Mouse (Mus musculus): ENCODE data around the gene Rasa1.

Gene Rasa1

GRCm38 (mm10) chr13:85288843-85289713, at the start of gene Rasa1:
TSS of gene Rasa1 (minus strand) at chr13:85289130.
- peak; percentile 97 for DNase-seq (ENCODE audit: low read depth)

DNA sequence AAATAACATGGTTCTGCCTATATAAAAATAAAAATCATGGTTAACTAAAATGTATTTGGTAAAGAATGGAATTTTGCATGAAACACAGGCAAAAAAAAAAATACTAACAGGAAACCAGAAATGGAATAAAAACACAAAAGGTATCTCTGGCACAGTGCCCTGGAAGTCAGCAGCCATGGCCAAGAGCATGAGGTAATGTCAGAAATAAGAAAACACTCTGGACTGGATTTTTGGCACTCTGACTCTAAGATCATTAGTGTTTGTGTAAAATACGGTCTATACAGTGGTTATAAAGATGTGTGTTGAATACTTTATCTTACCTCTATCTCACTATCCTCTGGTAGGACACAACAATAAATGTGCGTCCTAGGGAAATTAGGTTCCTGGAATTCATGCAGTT, 22.6 kb upstream of the Rasa1 start:
- no peak for DNase-seq (ENCODE audit: low read depth)

GRCm38 (mm10) chr13:85310968-85311367, 22.0 kb upstream of the Rasa1 start:
- no peak for DNase-seq (ENCODE audit: low read depth)

DNA sequence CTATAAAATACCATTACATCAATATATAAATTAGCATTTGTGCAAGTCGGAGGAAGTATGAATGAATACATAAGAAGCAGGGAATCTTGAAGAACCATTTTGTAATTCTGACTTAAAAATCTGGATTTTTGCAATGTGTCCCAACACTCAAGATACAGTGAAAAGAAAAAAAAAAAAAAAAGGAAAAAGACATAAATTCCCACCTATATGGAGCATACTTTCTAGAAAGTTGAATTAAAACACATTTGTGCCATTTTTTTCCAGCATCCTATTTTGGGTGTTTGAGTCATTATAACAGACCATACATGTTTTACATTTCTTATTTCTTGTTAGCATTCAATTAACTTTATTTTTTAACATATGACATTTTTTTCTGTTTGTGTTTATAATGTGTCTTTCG, 21.6 kb upstream of the Rasa1 start:
- DNase-seq (ENCODE audit: low read depth), result no peak

DNA sequence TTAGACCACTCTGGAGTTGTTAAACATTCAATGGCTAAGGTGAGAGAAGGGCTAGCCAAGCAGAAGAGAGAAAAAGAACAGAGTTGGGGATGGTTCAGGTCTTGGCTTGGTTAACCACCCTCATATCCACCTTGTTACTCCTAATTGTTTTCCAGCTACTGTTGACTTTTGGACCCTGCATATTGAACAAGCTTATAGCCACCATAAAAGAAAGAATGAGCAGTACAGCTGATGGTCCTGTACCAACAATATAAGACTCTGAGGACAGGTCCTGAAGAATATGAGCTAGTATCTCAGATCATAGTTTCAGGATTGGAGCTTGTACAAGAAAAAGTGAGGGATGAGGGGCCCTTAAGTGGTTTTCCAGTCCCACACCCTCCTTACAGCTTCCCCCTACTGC, 17.1 kb upstream of the Rasa1 start:
- no peak for DNase-seq (ENCODE audit: low read depth)

DNA sequence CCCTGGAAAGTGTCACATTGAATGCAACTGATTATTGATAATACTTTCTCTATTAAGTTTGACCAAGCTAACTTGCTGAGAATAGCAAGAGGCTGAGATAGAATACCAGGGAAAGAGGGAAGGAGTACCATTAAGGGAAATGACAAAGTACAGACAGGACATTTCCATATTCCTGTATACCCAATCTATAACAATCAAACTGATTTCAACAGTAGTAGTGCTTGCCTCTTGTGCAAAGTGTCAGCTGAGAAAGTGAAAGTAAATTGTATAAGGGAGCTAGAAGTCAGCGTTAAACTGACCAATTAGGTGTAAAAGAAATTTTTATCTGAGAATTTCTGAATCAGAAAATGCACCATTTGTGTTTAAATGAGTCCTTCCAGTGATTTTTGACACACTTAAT, 1.7 kb upstream of the Rasa1 start:
- peak; percentile 52 for DNase-seq (ENCODE audit: low read depth)

DNA sequence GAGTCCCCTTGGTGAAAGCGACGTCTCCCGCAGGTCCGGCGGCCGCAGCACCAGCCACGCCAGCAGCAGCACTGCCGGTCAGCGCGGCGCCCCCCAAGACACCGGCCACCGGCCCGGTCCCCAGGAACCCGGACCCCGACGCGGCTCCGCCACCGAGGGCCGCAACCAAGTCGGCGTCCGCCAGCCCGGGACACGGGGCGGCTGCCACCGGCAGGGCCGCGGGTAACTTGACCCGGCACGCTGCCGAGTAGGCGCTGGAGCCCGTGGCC, 422 bp downstream of the Rasa1 start:
- DNase-seq (ENCODE audit: low read depth), result no peak

- DNase-seq (ENCODE audit: low read depth), result peak; percentile 66
Measured at GRCm38 (mm10) chr13:85287876-85288573, 905 bp downstream of the Rasa1 start.

DNA sequence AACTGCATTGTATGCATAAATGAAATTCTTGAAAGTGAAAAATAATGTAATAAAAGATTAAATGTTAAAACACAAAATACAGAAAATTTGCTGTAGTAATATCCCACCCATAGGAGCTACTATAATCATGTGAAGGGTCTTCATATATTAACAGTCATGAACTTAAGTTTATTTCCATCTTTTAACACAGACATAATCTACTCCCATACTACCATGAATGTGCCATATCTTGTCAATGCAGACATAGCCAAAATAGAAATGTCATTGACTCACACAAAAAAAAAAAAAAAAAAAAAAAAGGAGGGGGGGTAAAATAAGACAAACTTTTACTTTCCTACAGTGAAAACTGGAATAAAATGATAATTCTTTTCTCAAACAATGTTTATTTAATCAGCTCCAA, 6.3 kb downstream of the Rasa1 start:
- DNase-seq (ENCODE audit: low read depth), result no peak

DNA sequence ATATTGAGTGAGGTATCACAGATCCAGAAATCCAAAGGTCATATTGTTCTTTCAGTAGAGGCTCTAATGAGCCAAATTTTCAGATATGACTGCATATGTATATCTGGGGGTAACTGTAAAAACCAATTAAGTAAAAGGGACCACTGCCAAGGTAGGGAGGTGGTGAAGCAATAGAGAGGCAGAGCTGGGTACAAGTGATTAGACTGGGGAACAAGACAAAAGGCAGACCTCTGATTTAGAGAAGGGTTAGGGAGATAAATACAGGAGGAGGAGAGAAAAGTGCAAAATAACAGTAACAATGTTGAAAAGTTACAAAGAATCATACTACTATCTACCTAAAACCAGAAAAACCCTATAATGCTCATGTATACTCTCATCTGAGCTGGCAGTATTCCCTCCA, 10.0 kb downstream of the Rasa1 start:
- no peak for DNase-seq (ENCODE audit: low read depth)

DNA sequence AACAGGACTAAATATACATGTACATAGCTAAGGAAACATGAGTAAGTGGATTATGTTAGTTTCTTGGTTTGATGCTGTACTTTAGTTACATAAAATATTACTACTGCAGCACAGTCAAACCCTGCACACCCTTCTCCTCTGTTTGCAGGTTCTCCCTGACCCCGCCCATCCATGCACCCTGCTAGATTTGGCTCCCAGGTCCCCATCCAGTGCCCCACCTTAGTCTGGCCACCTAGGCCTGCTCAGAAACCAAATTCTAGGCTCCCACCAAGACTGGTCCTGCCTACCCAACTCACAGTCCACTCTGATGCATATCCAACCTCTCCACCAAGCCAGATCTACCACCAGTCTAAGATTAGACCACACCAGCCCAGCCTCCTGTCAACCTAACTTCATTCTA, 14.4 kb downstream of the Rasa1 start:
- no peak for DNase-seq (ENCODE audit: low read depth)

DNA sequence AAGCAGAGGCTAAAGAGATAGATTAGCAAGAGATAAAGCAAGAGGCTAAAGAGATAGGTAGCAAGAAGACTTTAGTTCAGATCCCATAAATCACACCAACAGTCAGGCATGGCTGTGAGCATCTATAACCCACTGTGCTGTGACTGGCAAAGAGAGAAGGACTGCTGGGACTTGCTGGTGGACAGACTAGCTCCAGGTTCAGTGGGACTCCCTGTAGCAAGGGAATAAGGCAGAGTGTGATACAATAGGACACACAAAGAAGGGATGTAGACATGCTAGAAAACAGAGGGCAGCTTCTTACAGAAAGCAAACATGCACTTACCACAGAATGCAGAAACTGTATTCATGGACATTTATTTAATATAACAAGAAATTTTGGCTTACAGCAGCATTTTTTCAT, 15.1 kb downstream of the Rasa1 start:
- no peak for DNase-seq (ENCODE audit: low read depth)

DNA sequence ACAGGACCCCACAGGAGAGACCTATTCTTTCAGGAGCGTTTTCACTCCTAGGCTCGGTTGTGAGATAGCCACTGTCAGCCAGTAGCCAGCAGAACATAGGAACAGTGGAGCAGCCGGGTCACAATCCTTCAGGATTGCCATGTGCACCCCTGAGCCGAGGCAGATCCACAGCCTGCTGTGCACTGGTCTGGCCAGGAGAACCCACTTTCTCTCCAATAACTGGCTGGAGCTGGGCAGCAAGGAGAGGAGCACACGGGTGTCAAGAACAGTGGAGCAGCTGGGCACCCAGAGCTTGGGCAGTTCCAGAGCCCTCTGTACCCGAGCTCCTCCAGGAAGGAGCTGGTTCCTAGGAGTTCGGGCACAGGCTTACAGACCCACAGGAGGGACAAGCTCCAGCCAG, 50.2 kb downstream of the Rasa1 start:
- DNase-seq (ENCODE audit: low read depth), result no peak

- peak; percentile 31 for DNase-seq (ENCODE audit: low read depth)
Measured at GRCm38 (mm10) chr13:85218656-85219055, 70.3 kb downstream of the Rasa1 start.

- DNase-seq (ENCODE audit: low read depth), result no peak
Measured at GRCm38 (mm10) chr13:85210353-85210752, 78.6 kb downstream of the Rasa1 start.

DNA sequence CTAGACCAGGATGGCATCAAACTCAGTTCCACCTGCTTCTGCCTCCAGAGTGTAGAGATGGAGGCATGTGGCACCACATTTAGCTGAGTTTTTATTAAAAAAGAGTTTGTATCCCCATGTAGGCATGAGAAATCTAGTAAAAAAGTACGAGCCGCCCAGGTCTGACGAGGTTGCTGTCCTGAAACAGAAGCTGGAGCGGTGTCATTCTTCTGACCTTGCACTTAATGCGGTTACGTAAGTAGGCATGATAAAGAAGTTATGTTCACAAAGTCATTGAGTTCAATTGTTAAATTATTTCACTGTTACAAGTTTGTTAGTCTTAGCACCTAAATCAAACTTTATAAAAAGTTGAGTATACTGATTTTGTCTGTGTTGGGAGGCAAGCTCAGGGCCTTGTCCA, 80.3 kb downstream of the Rasa1 start:
- no peak for DNase-seq (ENCODE audit: low read depth)

DNA sequence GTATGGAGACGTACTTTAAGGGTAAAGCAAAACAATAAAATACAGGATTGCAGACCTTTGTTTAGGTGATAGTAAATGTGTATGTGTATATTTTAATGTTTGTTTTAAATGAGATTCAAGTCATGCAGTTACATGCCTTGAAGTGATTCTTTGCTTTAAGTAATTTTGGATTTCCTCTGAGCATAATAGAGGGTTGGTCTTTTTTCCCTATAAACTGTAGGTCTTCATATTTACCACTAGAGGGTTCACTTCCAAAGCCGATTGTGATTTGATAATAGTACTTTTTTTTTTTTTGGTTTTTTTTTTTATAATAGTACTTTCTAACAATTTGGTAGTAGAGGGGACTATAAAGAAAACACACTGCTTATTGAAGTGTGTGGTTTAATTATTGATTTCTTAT, 81.4 kb downstream of the Rasa1 start:
- DNase-seq (ENCODE audit: low read depth), result peak; percentile 51

GRCm38 (mm10) chr13:85191253-85191652, 97.7 kb downstream of the Rasa1 start:
- no peak for DNase-seq (ENCODE audit: low read depth)

DNA sequence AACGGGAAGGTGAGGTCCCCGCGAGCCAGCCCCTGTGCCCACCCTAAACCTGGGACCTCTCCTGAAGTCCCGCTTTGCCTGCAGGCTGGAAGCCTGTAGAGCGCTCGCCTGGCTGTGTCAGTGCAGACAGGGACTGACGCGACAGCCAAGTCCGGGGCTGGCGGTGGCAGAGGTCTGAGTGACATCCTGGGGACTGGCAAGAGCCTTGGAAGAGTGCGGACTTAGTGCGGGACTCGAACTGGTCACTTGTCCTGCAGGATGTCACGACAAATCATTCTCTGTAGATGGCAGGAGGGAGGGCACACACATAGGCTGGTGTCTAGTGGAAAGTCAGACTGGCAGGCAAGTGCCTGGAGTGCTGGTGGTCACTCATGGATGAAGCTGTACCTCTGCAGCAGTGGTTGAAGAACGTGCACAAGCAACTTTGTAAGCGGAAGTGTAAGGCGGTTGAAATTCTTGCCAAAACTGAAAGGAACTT, 99.2 kb downstream of the Rasa1 start:
- DNase-seq (ENCODE audit: low read depth), result peak; percentile 79

DNA sequence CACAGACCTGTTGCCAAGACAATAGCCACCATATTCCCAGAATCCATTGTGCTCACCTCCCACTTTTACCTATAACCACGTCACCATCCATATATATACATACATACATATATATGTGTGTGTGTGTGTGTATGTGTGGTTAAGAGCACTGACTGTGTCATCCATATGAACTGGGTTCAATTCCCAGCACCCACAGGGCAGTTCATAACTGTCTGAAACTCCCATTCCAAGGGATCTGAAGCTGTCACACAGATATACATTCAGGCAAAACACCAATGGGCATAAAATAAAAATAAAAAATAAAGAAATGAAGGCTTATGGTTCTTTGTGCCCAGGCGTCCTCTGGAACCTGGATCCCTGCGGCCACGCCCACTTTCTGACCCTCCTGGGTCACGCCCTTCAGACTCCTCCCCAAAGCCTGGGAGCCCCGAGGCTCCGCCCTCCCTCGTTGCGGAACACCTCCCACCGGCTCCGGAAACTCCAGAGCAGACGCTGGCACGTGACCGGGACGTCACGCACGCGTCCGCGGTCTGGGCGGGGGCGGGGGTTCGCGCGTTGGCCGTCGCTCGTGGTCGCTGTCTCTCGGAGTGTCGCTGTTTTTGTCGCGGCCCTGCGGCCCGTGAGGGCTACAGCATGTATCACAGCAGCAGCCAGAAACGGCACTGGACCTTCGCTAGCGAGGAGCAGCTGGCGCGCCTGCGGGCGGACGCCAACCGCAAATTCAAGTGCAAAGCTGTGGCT, 99.9 kb downstream of the Rasa1 start, which contains the start of gene Ccnh:
TSS of gene Ccnh (plus strand) at position 506 of the 741 bp plus-strand sequence.
- peak; percentile 94 for DNase-seq (ENCODE audit: low read depth)

Data from 416B (cell line).